Mouse (Mus musculus) thymus, adult 2 months (tissue): ENCODE measurements around the gene Fars2. TPM values are rescaled to one million over a fixed set of nuclear protein-coding genes. Genes with fewer than 3 reads are reported as not detected.

Experiments used
- DNase-seq: peaks from one replicate; pipeline ENCODE4 v3.0.0; 2021
- H3K27ac ChIP-seq: fragments of 200-500 bp; 2 replicates; pipeline ENCODE4 v1.5.1; 2012; ENCODE audit warnings: low read length, control low read depth; ENCODE audit not compliant: control insufficient read depth, insufficient read depth
- H3K27me3 ChIP-seq: fragments of 200-500 bp; 2 replicates; pipeline ENCODE4 v1.6.1; 2012; ENCODE audit warnings: mild to moderate bottlenecking, low read length, moderate library complexity, mixed read lengths; ENCODE audit not compliant: control insufficient read depth, insufficient read depth
- H3K36me3 ChIP-seq: fragments of 200-500 bp; 2 replicates; pipeline ENCODE4 v1.6.1; 2012; ENCODE audit warnings: mild to moderate bottlenecking, low read length, moderate library complexity; ENCODE audit not compliant: control insufficient read depth, insufficient read depth
- H3K4me1 ChIP-seq: fragments of 200-500 bp; replicated peaks from 2 replicates; pipeline ENCODE4 v1.6.1; 2012; ENCODE audit warnings: low read length; ENCODE audit not compliant: control insufficient read depth, insufficient read depth
- H3K4me3 ChIP-seq: fragments of 200-500 bp; 2 replicates; pipeline ENCODE4 v1.5.1; 2012; ENCODE audit warnings: mild to moderate bottlenecking, low read length, control low read depth, moderate library complexity; ENCODE audit not compliant: control insufficient read depth, insufficient read depth
- CTCF ChIP-seq: fragments of 200-500 bp; IDR thresholded peaks from 2 replicates; pipeline ENCODE4 v1.5.1; 2012; ENCODE audit warnings: mild to moderate bottlenecking, control low read depth, low read length, moderate library complexity, borderline replicate concordance; ENCODE audit not compliant: control insufficient read depth, poor library complexity, insufficient read depth; ENCODE audit errors: extremely low read depth
- POLR2A ChIP-seq: fragments of 200-500 bp; IDR thresholded peaks from 2 replicates; pipeline ENCODE4 v1.6.1; 2012; ENCODE audit warnings: mild to moderate bottlenecking, low read length, control low read depth, moderate library complexity; ENCODE audit not compliant: control insufficient read depth, poor library complexity, insufficient read depth; ENCODE audit errors: extremely low read depth
- WGBS: fragments of 180-500 bp; shearing (Covaris S2); methylation state at CpG from one replicate; pipeline ENCODE4 v1.1.7; 2018; 5-methylcytosine and 5-hydroxymethylcytosine counted together
- polyA plus RNA-seq: library from polyadenylated mRNA; depleted of rRNA; stranded (reverse); fragments of >200 nt; gene quantifications from 2 replicates; pipeline ENCODE4 v1.2.3, GENCODE M21; 2012

Gene Fars2
- polyA plus RNA-seq, 1 experiment: 47.6 TPM

GRCm38 (mm10) chr13:36368799-36369198 is 251.6 kb downstream of the Fars2 start:
- TF ChIP-seq CTCF: no peak
- no peak for TF ChIP-seq POLR2A
- no peak overlapping the region for H3K4me3 ChIP-seq
- DNase-seq: no peak
- no peaks in the 10 kb centered on the region for H3K27me3 ChIP-seq
- no peaks in the 10 kb centered on the region for H3K36me3 ChIP-seq
- peaks cover 15% of the 10 kb centered on the region for H3K4me1 ChIP-seq
- 82% methylated on average over 3 of the region's 3 CpGs for WGBS
- no peak overlapping the region for H3K27ac ChIP-seq

- Histone ChIP-seq H3K4me3 (no peak overlapping the region), H3K4me1 (peaks cover 15% of the 10 kb centered on the region), H3K27ac (no peak overlapping the region), H3K36me3 (no peaks in the 10 kb centered on the region), H3K27me3 (no peaks in the 10 kb centered on the region)
- WGBS: 93% methylated on average over 11 of the region's 11 CpGs
- DNase-seq: no peak
- TF ChIP-seq POLR2A: no peak
- TF ChIP-seq CTCF: no peak
These were observed 252.2 kb downstream of the Fars2 start for GRCm38 (mm10) chr13:36369400-36369799.

- Histone ChIP-seq H3K4me3 (no peak overlapping the region), H3K36me3 (no peaks in the 10 kb centered on the region), H3K27me3 (no peaks in the 10 kb centered on the region), H3K4me1 (no peaks in the 10 kb centered on the region), H3K27ac (no peak overlapping the region)
- no peak for DNase-seq
- TF ChIP-seq CTCF (no peak), POLR2A (no peak)
- WGBS: 97% methylated on average over 2 of the region's 2 CpGs
These were observed 266.0 kb downstream of the Fars2 start for GRCm38 (mm10) chr13:36383236-36383635.

GRCm38 (mm10) chr13:36386074-36386473 is 268.9 kb downstream of the Fars2 start:
- WGBS: 94% methylated on average over 5 of the region's 5 CpGs
- no peak overlapping the region for H3K27ac ChIP-seq
- H3K4me1 ChIP-seq: no peaks in the 10 kb centered on the region
- H3K27me3 ChIP-seq: no peaks in the 10 kb centered on the region
- TF ChIP-seq CTCF: no peak
- no peak for TF ChIP-seq POLR2A
- DNase-seq: no peak
- H3K36me3 ChIP-seq: no peaks in the 10 kb centered on the region
- no peak overlapping the region for H3K4me3 ChIP-seq

- WGBS: 98% methylated on average over 7 of the region's 7 CpGs
- H3K27ac ChIP-seq: no peak overlapping the region
- no peak overlapping the region for H3K4me3 ChIP-seq
- no peaks in the 10 kb centered on the region for H3K27me3 ChIP-seq
- H3K36me3 ChIP-seq: no peaks in the 10 kb centered on the region
- no peak for TF ChIP-seq POLR2A
- no peak for TF ChIP-seq CTCF
- DNase-seq: no peak
- no peaks in the 10 kb centered on the region for H3K4me1 ChIP-seq
These were observed 274.7 kb downstream of the Fars2 start for GRCm38 (mm10) chr13:36391936-36392335.

GRCm38 (mm10) chr13:36392666-36393065 is 275.5 kb downstream of the Fars2 start:
- no peaks in the 10 kb centered on the region for H3K27me3 ChIP-seq
- 97% methylated on average over 4 of the region's 4 CpGs for WGBS
- no peaks in the 10 kb centered on the region for H3K36me3 ChIP-seq
- no peak for DNase-seq
- no peaks in the 10 kb centered on the region for H3K4me1 ChIP-seq
- H3K4me3 ChIP-seq: no peak overlapping the region
- no peak for TF ChIP-seq POLR2A
- no peak for TF ChIP-seq CTCF
- no peak overlapping the region for H3K27ac ChIP-seq

GRCm38 (mm10) chr13:36401011-36401410 is 283.8 kb downstream of the Fars2 start:
- Histone ChIP-seq H3K4me1 (no peaks in the 10 kb centered on the region), H3K27ac (no peak overlapping the region), H3K27me3 (no peaks in the 10 kb centered on the region), H3K4me3 (no peak overlapping the region), H3K36me3 (no peaks in the 10 kb centered on the region)
- 97% methylated on average over 2 of the region's 2 CpGs for WGBS
- no peak for DNase-seq
- TF ChIP-seq POLR2A (no peak), CTCF (no peak)
